Mouse (Mus musculus) heart, adult 2 months (tissue): ENCODE data around the gene Arnt.

ENCODE experiments used
- CTCF ChIP-seq: fragments of 200-600 bp; IDR thresholded peaks from 2 replicates; pipeline ENCODE4 v1.8.1; 2022; ENCODE audit warnings: antibody characterized with exemption, mild to moderate bottlenecking, moderate library complexity
- EP300 ChIP-seq: fragments of 200-500 bp; IDR thresholded peaks from 2 replicates; pipeline ENCODE4 v1.6.1; 2011; ENCODE audit warnings: low read depth, low read length, control low read depth; ENCODE audit not compliant: insufficient read depth
- POLR2A ChIP-seq: fragments of 200-500 bp; IDR thresholded peaks from 2 replicates; pipeline ENCODE4 v1.6.1; 2011; ENCODE audit warnings: mild to moderate bottlenecking, low read depth, low read length, control low read depth; ENCODE audit not compliant: insufficient read depth

GRCm38 (mm10) chr3:95519315-95519714 lies 85.1 kb downstream of the Arnt start:
- no peak for TF ChIP-seq POLR2A
- no peak for TF ChIP-seq CTCF
- no peak for TF ChIP-seq EP300
